Mouse (Mus musculus) MEL (cell line): ENCODE results near the gene Tapbp. TPM values are rescaled to one million over a fixed set of nuclear protein-coding genes. Genes with fewer than 3 reads are reported as not detected.
A peak's percentile ranks its signal among the peaks of the same experiment; 100 is the strongest.

Experiments
- DNase-seq: peaks from one replicate; pipeline ENCODE4 v3.0.0; 2011; ENCODE audit warnings: low read depth, low spot score
- H3K27ac ChIP-seq: 2 replicates; pipeline ENCODE4 v1.5.1; 2012; ENCODE audit warnings: low read depth, mild to moderate bottlenecking, control low read depth, low read length, moderate library complexity; ENCODE audit not compliant: control insufficient read depth
- H3K27me3 ChIP-seq, 2 experiments: fragments of 150-350 bp in 1 of 2; sonication (generic) in 1 of 2; 2 replicates each; pipeline ENCODE4 v1.6.1; 2012; ENCODE audit warnings: low read length in 2 of 2, mild to moderate bottlenecking in 2 of 2, improper control_type of control experiment in 1 of 2, moderate library complexity in 1 of 2; ENCODE audit not compliant: insufficient read depth in 2 of 2, control insufficient read depth in 1 of 2
- H3K36me3 ChIP-seq, 2 experiments: 2 replicates each; pipeline ENCODE4 v1.6.1; 2012 to 2014; ENCODE audit warnings: low read length in 2 of 2, improper control_type of control experiment in 1 of 2, inconsistent platforms in 1 of 2, mild to moderate bottlenecking in 1 of 2; ENCODE audit not compliant: insufficient read depth in 2 of 2, control insufficient read depth in 1 of 2
- H3K4me1 ChIP-seq, 2 experiments: fragments of 150-350 bp in 1 of 2; sonication (generic) in 1 of 2; 2 replicates each; pipeline ENCODE4 v1.6.1; 2012; ENCODE audit warnings: low read length in 2 of 2, improper control_type of control experiment in 1 of 2, mild to moderate bottlenecking in 1 of 2; ENCODE audit not compliant: insufficient read depth in 2 of 2, control insufficient read depth in 1 of 2
- H3K4me3 ChIP-seq, 2 experiments: fragments of 150-350 bp in 1 of 2; sonication (generic) in 1 of 2; 2 replicates each; pipeline ENCODE4 v1.5.1; 2012; ENCODE audit warnings: low read depth in 2 of 2, low read length in 2 of 2, mild to moderate bottlenecking in 2 of 2, moderate library complexity in 2 of 2, control low read depth in 1 of 2, improper control_type of control experiment in 1 of 2; ENCODE audit not compliant: control insufficient read depth in 1 of 2, insufficient read depth in 1 of 2
- H3K79me2 ChIP-seq: 2 replicates; pipeline ENCODE4 v1.6.1; 2012; ENCODE audit warnings: mild to moderate bottlenecking, low read length, moderate library complexity; ENCODE audit not compliant: control insufficient read depth, poor library complexity, insufficient read depth
- H3K9ac ChIP-seq: 2 replicates; pipeline ENCODE4 v1.6.1; 2012; ENCODE audit warnings: low read depth, mild to moderate bottlenecking, control low read depth, low read length, moderate library complexity; ENCODE audit not compliant: control insufficient read depth, poor library complexity, severe bottlenecking
- H3K9me3 ChIP-seq: fragments of 150-350 bp; sonication (generic); replicated peaks from 2 replicates; pipeline ENCODE4 v1.6.1; 2012; ENCODE audit warnings: mild to moderate bottlenecking, low read length, improper control_type of control experiment, moderate library complexity; ENCODE audit not compliant: insufficient read depth
- BHLHE40 ChIP-seq: IDR thresholded peaks from 2 replicates; pipeline ENCODE4 v1.6.1; 2012; ENCODE audit warnings: low read depth, mild to moderate bottlenecking, inconsistent platforms, low read length, improper control_type of control experiment, borderline replicate concordance
- CHD1 ChIP-seq: IDR thresholded peaks from 2 replicates; pipeline ENCODE4 v1.6.1; 2012; ENCODE audit warnings: low read depth, mild to moderate bottlenecking, inconsistent platforms, low read length, improper control_type of control experiment
- CHD2 ChIP-seq: IDR thresholded peaks from 2 replicates; pipeline ENCODE4 v1.6.1; 2011; ENCODE audit warnings: low read length, improper control_type of control experiment
- CTCF ChIP-seq, 3 experiments: IDR thresholded peaks in 2 of 3; conservative IDR thresholded peaks in 1 of 3; 2 replicates each; pipeline ENCODE4 v1.5.1; 2011 to 2012; ENCODE audit warnings: low read length in 3 of 3, low read depth in 2 of 3, mild to moderate bottlenecking in 2 of 3, improper control_type of control experiment in 1 of 3, inconsistent platforms in 1 of 3, mixed read lengths in 1 of 3, moderate library complexity in 1 of 3; ENCODE audit not compliant: control insufficient read depth in 1 of 3, insufficient read depth in 1 of 3, poor library complexity in 1 of 3, severe bottlenecking in 1 of 3
- E2F4 ChIP-seq: IDR thresholded peaks from 2 replicates; pipeline ENCODE4 v1.6.1; 2011; ENCODE audit warnings: low read depth, low read length, improper control_type of control experiment, borderline replicate concordance
- ELF1 ChIP-seq: IDR thresholded peaks from 2 replicates; pipeline ENCODE4 v1.6.1; 2014; ENCODE audit warnings: low read depth, mild to moderate bottlenecking, inconsistent platforms, low read length, improper control_type of control experiment, moderate library complexity
- EP300 ChIP-seq, 2 experiments: IDR thresholded peaks; 2 replicates each; pipeline ENCODE4 v1.6.1; 2011; ENCODE audit warnings: improper control_type of control experiment in 2 of 2, low read length in 2 of 2, low read depth in 1 of 2, mild to moderate bottlenecking in 1 of 2
- ETS1 ChIP-seq: IDR thresholded peaks from 2 replicates; pipeline ENCODE4 v1.6.1; 2012; ENCODE audit warnings: low read depth, mild to moderate bottlenecking, inconsistent platforms, low read length, improper control_type of control experiment, moderate library complexity
- GABPA ChIP-seq: IDR thresholded peaks from 2 replicates; pipeline ENCODE4 v1.6.1; 2012; ENCODE audit warnings: low read depth, mild to moderate bottlenecking, inconsistent platforms, low read length, improper control_type of control experiment, moderate library complexity
- GATA1 ChIP-seq: IDR thresholded peaks from 2 replicates; pipeline ENCODE4 v1.6.1; 2011; ENCODE audit warnings: low read depth, low read length, improper control_type of control experiment
- JUND ChIP-seq: IDR thresholded peaks from 2 replicates; pipeline ENCODE4 v1.6.1; 2011; ENCODE audit warnings: low read depth, mild to moderate bottlenecking, improper control_type of control experiment, low read length
- KAT2A ChIP-seq: conservative IDR thresholded peaks from 2 replicates; pipeline ENCODE4 v1.6.1; 2012; ENCODE audit warnings: low read depth, low read length, improper control_type of control experiment, inconsistent platforms
- MAFK ChIP-seq: IDR thresholded peaks from 2 replicates; pipeline ENCODE4 v1.6.1; 2011; ENCODE audit warnings: low read depth, mild to moderate bottlenecking, low read length, improper control_type of control experiment, borderline replicate concordance
- MAX ChIP-seq: IDR thresholded peaks from 2 replicates; pipeline ENCODE4 v1.6.1; 2011; ENCODE audit warnings: low read length, improper control_type of control experiment
- MAZ ChIP-seq: IDR thresholded peaks from 2 replicates; pipeline ENCODE4 v1.6.1; 2012; ENCODE audit warnings: low read depth, mild to moderate bottlenecking, inconsistent platforms, low read length, improper control_type of control experiment
- MEF2A ChIP-seq: IDR thresholded peaks from 2 replicates; pipeline ENCODE4 v1.6.1; 2014; ENCODE audit warnings: low read depth, mild to moderate bottlenecking, inconsistent platforms, low read length, improper control_type of control experiment; ENCODE audit not compliant: poor library complexity, insufficient replicate concordance, severe bottlenecking; ENCODE audit errors: extremely low read depth
- MXI1 ChIP-seq: IDR thresholded peaks from 2 replicates; pipeline ENCODE4 v1.6.1; 2011; ENCODE audit warnings: mild to moderate bottlenecking, low read depth, low read length, improper control_type of control experiment
- MYB ChIP-seq: IDR thresholded peaks from 2 replicates; pipeline ENCODE4 v1.6.1; 2011; ENCODE audit warnings: mild to moderate bottlenecking, low read depth, low read length, improper control_type of control experiment
- MYC ChIP-seq: IDR thresholded peaks from 2 replicates; pipeline ENCODE4 v1.6.1; 2011; ENCODE audit warnings: low read depth, mild to moderate bottlenecking, low read length, improper control_type of control experiment, moderate library complexity
- NELFE ChIP-seq: IDR thresholded peaks from 2 replicates; pipeline ENCODE4 v1.6.1; 2011; ENCODE audit warnings: low read depth, low read length, improper control_type of control experiment
- NRF1 ChIP-seq: IDR thresholded peaks from 2 replicates; pipeline ENCODE4 v1.6.1; 2014; ENCODE audit warnings: low read depth, mild to moderate bottlenecking, inconsistent platforms, low read length, improper control_type of control experiment, moderate library complexity; ENCODE audit not compliant: poor library complexity, insufficient read depth, severe bottlenecking
- POLR2A ChIP-seq, 2 experiments: IDR thresholded peaks; 2 replicates each; pipeline ENCODE4 v1.6.1; 2011 to 2012; ENCODE audit warnings: low read length in 2 of 2, mild to moderate bottlenecking in 2 of 2, control low read depth in 1 of 2, improper control_type of control experiment in 1 of 2, low read depth in 1 of 2, moderate library complexity in 1 of 2; ENCODE audit not compliant: control insufficient read depth in 1 of 2, insufficient read depth in 1 of 2, poor library complexity in 1 of 2
- POLR2AphosphoS2 ChIP-seq: IDR thresholded peaks from 2 replicates; pipeline ENCODE4 v1.6.1; 2011; ENCODE audit warnings: low read length, improper control_type of control experiment
- RAD21 ChIP-seq: IDR thresholded peaks from 2 replicates; pipeline ENCODE4 v1.6.1; 2011; ENCODE audit warnings: mild to moderate bottlenecking, low read depth, low read length, improper control_type of control experiment
- RCOR1 ChIP-seq: IDR thresholded peaks from 2 replicates; pipeline ENCODE4 v1.6.1; 2012; ENCODE audit warnings: low read depth, mild to moderate bottlenecking, inconsistent platforms, low read length, improper control_type of control experiment
- SIN3A ChIP-seq: IDR thresholded peaks from 2 replicates; pipeline ENCODE4 v1.6.1; 2012; ENCODE audit warnings: low read length, improper control_type of control experiment, inconsistent platforms
- SMC3 ChIP-seq: IDR thresholded peaks from 2 replicates; pipeline ENCODE4 v1.6.1; 2011; ENCODE audit warnings: low read depth, low read length, improper control_type of control experiment
- TAL1 ChIP-seq: IDR thresholded peaks from 2 replicates; pipeline ENCODE4 v1.6.1; 2012; ENCODE audit warnings: mild to moderate bottlenecking, inconsistent platforms, low read length, moderate library complexity, mixed read lengths
- TBP ChIP-seq: IDR thresholded peaks from 2 replicates; pipeline ENCODE4 v1.8.0; 2011; ENCODE audit warnings: low read depth, low read length, improper control_type of control experiment
- TCF12 ChIP-seq: IDR thresholded peaks from 2 replicates; pipeline ENCODE4 v1.6.1; 2014; ENCODE audit warnings: low read depth, mild to moderate bottlenecking, inconsistent platforms, low read length, improper control_type of control experiment, moderate library complexity
- UBTF ChIP-seq: IDR thresholded peaks from 2 replicates; pipeline ENCODE4 v1.6.1; 2012; ENCODE audit warnings: low read depth, mild to moderate bottlenecking, inconsistent platforms, low read length, improper control_type of control experiment, moderate library complexity, borderline replicate concordance; ENCODE audit not compliant: insufficient read depth
- USF1 ChIP-seq: IDR thresholded peaks from 2 replicates; pipeline ENCODE4 v1.6.1; 2014; ENCODE audit warnings: low read depth, mild to moderate bottlenecking, inconsistent platforms, low read length, improper control_type of control experiment, moderate library complexity
- USF2 ChIP-seq, 2 experiments: IDR thresholded peaks; 2 replicates each; pipeline ENCODE4 v1.6.1; 2011 to 2012; ENCODE audit warnings: improper control_type of control experiment in 2 of 2, low read length in 2 of 2, borderline replicate concordance in 1 of 2, inconsistent platforms in 1 of 2, low read depth in 1 of 2, mild to moderate bottlenecking in 1 of 2; ENCODE audit not compliant: insufficient read depth in 1 of 2
- ZC3H11A ChIP-seq: IDR thresholded peaks from 2 replicates; pipeline ENCODE4 v1.6.1; 2012; ENCODE audit warnings: low read depth, mild to moderate bottlenecking, inconsistent platforms, low read length, improper control_type of control experiment
- ZMIZ1 ChIP-seq: IDR thresholded peaks from 2 replicates; pipeline ENCODE4 v1.6.1; 2012; ENCODE audit warnings: low read depth, mild to moderate bottlenecking, inconsistent platforms, low read length, improper control_type of control experiment, moderate library complexity
- ZNF384 ChIP-seq: IDR thresholded peaks from 2 replicates; pipeline ENCODE4 v1.6.1; 2012; ENCODE audit warnings: low read depth, mild to moderate bottlenecking, inconsistent platforms, low read length, improper control_type of control experiment
- polyA plus RNA-seq, 2 experiments: library from polyadenylated mRNA; stranded (reverse) in 1 of 2; unstranded in 1 of 2; fragments of >175 nt in 1 of 2; fragments of >200 nt in 1 of 2; gene quantifications; 2 replicates each; pipeline versions ENCODE4 v1.2.1 to v1.2.4; 2012; ENCODE audit warnings: low replicate concordance in 2 of 2, low read depth in 1 of 2; ENCODE audit not compliant: insufficient read length in 2 of 2, insufficient read depth in 1 of 2, missing spikeins in 1 of 2
- total RNA-seq: library from RNA; depleted of rRNA; stranded (reverse); fragments of 300-350 nt; gene quantifications from 2 replicates; pipeline ENCODE4 v1.2.3, GENCODE M21; 2012

Gene Tapbp
- total and polyA plus RNA-seq, 3 experiments, result 24.3 to 33.3 TPM; not detected in 1

DNA sequence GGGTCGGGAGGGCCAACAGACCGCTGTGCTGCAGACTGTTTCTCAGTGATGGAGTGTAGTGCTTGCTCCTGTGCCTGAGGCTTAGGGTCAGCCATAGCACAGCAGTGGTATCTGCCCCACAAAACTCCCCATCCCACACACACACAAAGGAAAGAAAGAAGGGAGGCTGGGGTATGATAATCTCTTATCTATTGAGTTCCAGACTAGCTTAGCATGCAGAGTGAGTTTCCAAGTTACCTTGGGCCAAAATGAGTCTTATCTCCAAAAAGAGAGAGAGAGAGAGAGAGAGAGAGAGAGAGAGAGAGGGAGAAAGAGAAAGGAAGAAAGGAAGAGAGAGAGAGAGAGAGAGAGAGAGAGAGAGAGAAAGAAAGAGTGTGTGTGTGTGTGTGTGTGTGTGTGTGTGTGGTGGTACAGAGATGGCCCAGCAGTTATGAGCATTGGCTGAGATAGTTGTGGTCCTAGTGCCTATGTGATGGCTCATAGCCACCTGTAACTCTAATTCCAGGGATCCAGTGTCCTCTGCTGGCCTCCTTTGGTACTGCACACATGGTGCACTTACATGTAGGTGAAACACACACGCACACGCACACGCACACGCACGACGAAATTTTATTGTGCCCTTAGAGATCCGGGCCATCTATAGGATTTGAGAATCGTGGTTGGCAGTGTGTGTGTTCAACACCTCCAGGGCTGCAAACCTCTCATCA, 9.0 kb downstream of the Tapbp start:
- DNase-seq, result peak; percentile 88
- no peak overlapping the region for H3K9ac ChIP-seq
- H3K4me3 ChIP-seq, result no peak overlapping the region
- H3K36me3 ChIP-seq, result peaks cover 0 to 8% of the 10 kb centered on the region in 2 experiments; a peak in 2 of 4 replicates
- H3K27me3 ChIP-seq, result no peaks in the 10 kb centered on the region
- peaks cover 2 to 24% of the 10 kb centered on the region in 2 experiments for H3K4me1 ChIP-seq
- H3K27ac ChIP-seq, result peak overlapping the region; percentile 60
- H3K9me3 ChIP-seq, result no peaks in the 10 kb centered on the region
- H3K79me2 ChIP-seq, result peaks cover 16% of the 10 kb centered on the region
- TF ChIP-seq JUND, result peak; percentile 87; the same call in 1 of the 2 replicates
- peak; percentile 45; the same call in 1 of the 2 replicates for TF ChIP-seq MAX
- no peak for TF ChIP-seq MEF2A
- TF ChIP-seq UBTF, result no peak
- no peak for TF ChIP-seq BHLHE40
- peak; percentile 69 to 81 (median 76) for TF ChIP-seq CTCF (IDR thresholded peaks at IDR 0.05 in 2 of 3, conservative IDR thresholded peaks at IDR 0.05 in 1 of 3; ENCODE audit: control insufficient read depth in 1 of 3, insufficient read depth in 1 of 3, low read depth in 2 of 3, low read length in 3 of 3, poor library complexity in 1 of 3, severe bottlenecking in 1 of 3)
- TF ChIP-seq ELF1, result no peak
- TF ChIP-seq NRF1, result no peak
- TF ChIP-seq RAD21, result peak; percentile 64
- TF ChIP-seq CHD1, result no peak
- no peak for TF ChIP-seq POLR2AphosphoS2
- TF ChIP-seq SMC3, result peak; percentile 68
- TF ChIP-seq NELFE, result no peak
- TF ChIP-seq SIN3A, result peak; percentile 71; the same call in 1 of the 2 replicates
- 0 out of 2 replicates have a peak, but pooled peaks have one; percentile 7 for TF ChIP-seq USF1
- TF ChIP-seq CHD2, result no peak
- peak; percentile 81 for TF ChIP-seq ETS1
- no peak for TF ChIP-seq POLR2A (IDR thresholded peaks at IDR 0.05; ENCODE audit: control insufficient read depth in 1 of 2, insufficient read depth in 1 of 2, low read depth in 1 of 2, low read length in 2 of 2, poor library complexity in 1 of 2)
- TF ChIP-seq TBP, result 0 out of 2 replicates have a peak, but pooled peaks have one; percentile 28
- no peak for TF ChIP-seq RCOR1
- peak; percentile 46 for TF ChIP-seq TAL1
- TF ChIP-seq ZNF384, result no peak
- TF ChIP-seq EP300 (IDR thresholded peaks at IDR 0.05; ENCODE audit: low read depth in 1 of 2, low read length in 2 of 2), result peak; percentile 77 to 80
- TF ChIP-seq MAZ, result no peak
- TF ChIP-seq ZC3H11A, result peak; percentile 52; the same call in 1 of the 2 replicates
- TF ChIP-seq E2F4, result no peak
- TF ChIP-seq MAFK, result no peak
- TF ChIP-seq MXI1, result peak; percentile 44; the same call in 1 of the 2 replicates
- no peak for TF ChIP-seq GABPA
- TF ChIP-seq MYB, result no peak
- peak; percentile 49; the same call in 1 of the 2 replicates for TF ChIP-seq MYC
- peak; percentile 92 for TF ChIP-seq TCF12
- TF ChIP-seq KAT2A, result no peak
- peak; percentile 87 for TF ChIP-seq GATA1
- no peak for TF ChIP-seq ZMIZ1
- no peak for TF ChIP-seq USF2 (IDR thresholded peaks at IDR 0.05; ENCODE audit: borderline replicate concordance in 1 of 2, insufficient read depth in 1 of 2, low read depth in 1 of 2, low read length in 2 of 2)
